Mouse (Mus musculus) lung, embryonic 14.5 days (tissue): ENCODE data around the gene Nadk. TPM values are rescaled to one million over a fixed set of nuclear protein-coding genes. Genes with fewer than 3 reads are reported as not detected.

Source experiments
- ATAC-seq: fragments of 200-750 bp; cut with Nextera tagmentation; 2 replicates; pipeline ENCODE4 v1.8.0; 2017; ENCODE audit warnings: mild to moderate bottlenecking, moderate TSS enrichment, moderate library complexity; ENCODE audit not compliant: insufficient read depth
- DNase-seq: peaks from one replicate; pipeline ENCODE4 v3.0.0-alpha.2; 2015
- H3K27ac ChIP-seq: fragments of 300-500 bp; sonication (generic); 2 replicates; pipeline ENCODE4 v1.5.1; 2014; ENCODE audit warnings: low read depth, mild to moderate bottlenecking, moderate library complexity
- H3K27me3 ChIP-seq: fragments of 300-500 bp; sonication (generic); 2 replicates; pipeline ENCODE4 v1.6.1; 2014; ENCODE audit warnings: low read length, control low read depth; ENCODE audit not compliant: insufficient read depth
- H3K36me3 ChIP-seq: fragments of 300-500 bp; sonication (generic); 2 replicates; pipeline ENCODE4 v1.6.1; 2014; ENCODE audit warnings: control low read depth; ENCODE audit not compliant: insufficient read depth
- H3K4me1 ChIP-seq: fragments of 300-500 bp; sonication (generic); 2 replicates; pipeline ENCODE4 v1.6.1; 2014; ENCODE audit warnings: antibody characterized with exemption, control low read depth; ENCODE audit not compliant: insufficient read depth
- H3K4me2 ChIP-seq: fragments of 300-500 bp; sonication (generic); 2 replicates; pipeline ENCODE4 v1.6.1; 2014; ENCODE audit warnings: mild to moderate bottlenecking
- H3K4me3 ChIP-seq: fragments of 300-500 bp; sonication (generic); 2 replicates; pipeline ENCODE4 v1.5.1; 2014; ENCODE audit warnings: low read depth, low read length
- H3K9ac ChIP-seq: fragments of 300-500 bp; sonication (generic); 2 replicates; pipeline ENCODE4 v1.6.1; 2014
- H3K9me3 ChIP-seq: fragments of 300-500 bp; sonication (generic); 2 replicates; pipeline ENCODE4 v1.6.1; 2016; ENCODE audit warnings: low read depth, low read length, control low read depth
- CTCF ChIP-seq: IDR thresholded peaks from 2 replicates; pipeline ENCODE4 v1.5.1; 2016; ENCODE audit warnings: antibody characterized with exemption, low read depth
- WGBS: fragments of 180-500 bp; shearing (Covaris S2); extraction: QIAGEN DNeasy Blood & Tissue Kit; methylation state at CpG from one replicate; pipeline ENCODE4 v1.1.7; 2014; 5-methylcytosine and 5-hydroxymethylcytosine counted together
- polyA plus RNA-seq: library from polyadenylated mRNA; unstranded; fragments of >200 nt; fragmentation: Nextera tagmentation; extraction: Ambion mirVana; gene quantifications from 2 replicates; pipeline ENCODE4 v1.2.1, GENCODE M21; 2014

Gene Nadk
- polyA plus RNA-seq, 1 experiment from 2014 or later = 90.5 TPM

- Histone ChIP-seq H3K4me1 (no peaks in the 10 kb centered on the region), H3K36me3 (peaks cover 88% of the 10 kb centered on the region), H3K9ac (no peak overlapping the region), H3K27ac (no peak overlapping the region), H3K9me3 (no peaks in the 10 kb centered on the region), H3K4me2 (no peak overlapping the region), H3K27me3 (no peaks in the 10 kb centered on the region), H3K4me3 (no peak overlapping the region)
- TF ChIP-seq CTCF = no peak
- ATAC-seq (no peak), DNase-seq (no peak)
- WGBS = 78% methylated on average over 2 of the region's 2 CpGs
These were observed 11.7 kb upstream of the Nadk start for GRCm38 (mm10) chr4:155550446-155550845.

DNA sequence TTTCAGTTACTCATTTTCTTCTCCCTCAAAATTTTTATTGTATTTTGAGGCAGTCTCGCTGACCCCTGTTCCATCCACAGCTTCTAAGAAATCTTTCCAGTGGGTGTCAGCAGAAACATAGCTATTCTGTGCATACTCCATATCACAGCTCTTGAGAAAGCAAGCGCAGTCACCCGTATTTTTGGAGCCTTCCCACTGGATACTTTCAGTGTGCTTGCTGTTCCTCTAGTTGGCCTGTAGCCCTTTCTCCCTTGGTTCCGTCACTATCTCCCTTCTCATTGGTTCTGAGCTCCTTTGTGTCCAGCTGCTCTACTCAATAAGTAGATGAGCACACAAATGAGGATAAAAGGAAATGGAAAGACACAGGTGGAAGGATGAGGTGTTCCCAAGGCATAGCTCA lies 11.1 kb upstream of the Nadk start:
- 91% methylated on average over 4 of the region's 4 CpGs for WGBS
- Histone ChIP-seq H3K9me3 (no peaks in the 10 kb centered on the region), H3K4me1 (no peaks in the 10 kb centered on the region), H3K4me2 (no peak overlapping the region), H3K4me3 (no peak overlapping the region), H3K27ac (no peak overlapping the region), H3K9ac (no peak overlapping the region), H3K36me3 (peaks cover 89% of the 10 kb centered on the region), H3K27me3 (no peaks in the 10 kb centered on the region)
- no peak for DNase-seq
- ATAC-seq = no peak
- no peak for TF ChIP-seq CTCF

- no peaks in the 10 kb centered on the region for H3K27me3 ChIP-seq
- H3K9me3 ChIP-seq = no peaks in the 10 kb centered on the region
- no peak for ATAC-seq
- H3K36me3 ChIP-seq = peaks cover 97% of the 10 kb centered on the region
- H3K4me1 ChIP-seq = no peaks in the 10 kb centered on the region
- H3K4me2 ChIP-seq = no peak overlapping the region
- DNase-seq = no peak
- WGBS = 92% methylated on average over 6 of the region's 6 CpGs
- H3K27ac ChIP-seq = no peak overlapping the region
- no peak overlapping the region for H3K4me3 ChIP-seq
- H3K9ac ChIP-seq = no peak overlapping the region
- TF ChIP-seq CTCF = no peak
These were observed 9.2 kb upstream of the Nadk start for GRCm38 (mm10) chr4:155552917-155553532.

DNA sequence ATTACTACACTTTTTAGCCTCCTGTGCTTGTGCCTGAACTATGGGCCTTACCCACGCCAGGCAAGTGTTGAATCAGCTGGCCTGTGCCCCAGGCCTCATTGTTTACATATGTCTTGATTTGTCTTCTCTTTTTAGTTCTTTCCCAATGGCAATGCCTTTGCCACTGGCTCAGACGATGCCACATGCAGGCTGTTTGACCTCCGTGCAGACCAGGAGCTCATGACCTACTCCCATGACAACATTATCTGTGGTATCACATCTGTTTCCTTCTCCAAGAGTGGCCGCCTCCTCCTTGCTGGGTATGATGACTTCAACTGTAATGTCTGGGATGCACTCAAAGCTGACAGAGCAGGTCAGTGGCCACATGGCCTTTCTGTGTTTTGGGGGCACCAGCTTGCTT lies 7.3 kb upstream of the Nadk start:
- Histone ChIP-seq H3K9me3 (no peaks in the 10 kb centered on the region), H3K36me3 (peaks cover 99% of the 10 kb centered on the region), H3K27ac (no peak overlapping the region), H3K4me3 (no peak overlapping the region), H3K27me3 (no peaks in the 10 kb centered on the region), H3K9ac (no peak overlapping the region), H3K4me2 (no peak overlapping the region), H3K4me1 (no peaks in the 10 kb centered on the region)
- DNase-seq (no peak), ATAC-seq (no peak)
- TF ChIP-seq CTCF = no peak
- WGBS = 60% methylated on average over 4 of the region's 4 CpGs

DNA sequence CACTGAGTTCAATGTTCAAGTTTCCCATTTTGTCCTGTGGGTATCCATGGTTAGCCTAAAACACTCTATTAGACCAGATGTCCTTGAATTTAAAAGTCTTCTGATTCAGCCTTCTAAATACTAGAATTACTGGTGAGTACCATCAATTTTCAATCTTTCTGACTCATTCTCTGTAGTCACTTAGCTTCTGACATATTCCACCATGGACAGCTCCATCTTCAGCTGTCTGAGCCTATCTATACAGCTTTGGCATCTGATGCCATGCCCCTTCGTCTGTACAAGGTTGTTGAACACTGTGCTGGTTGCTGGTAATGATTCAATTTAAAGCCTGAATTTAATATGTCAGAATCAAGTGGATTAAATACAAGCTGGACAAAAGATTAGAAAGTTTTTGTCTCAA lies 6.7 kb upstream of the Nadk start:
- H3K4me3 ChIP-seq = no peak overlapping the region
- 61% methylated on average over 1 of the region's 1 CpGs for WGBS
- peaks cover 3% of the 10 kb centered on the region for H3K4me1 ChIP-seq
- H3K27ac ChIP-seq = no peak overlapping the region
- no peak for ATAC-seq
- no peak overlapping the region for H3K9ac ChIP-seq
- H3K9me3 ChIP-seq = no peaks in the 10 kb centered on the region
- H3K4me2 ChIP-seq = no peak overlapping the region
- TF ChIP-seq CTCF = no peak
- no peaks in the 10 kb centered on the region for H3K27me3 ChIP-seq
- DNase-seq = no peak
- peaks cover 99% of the 10 kb centered on the region for H3K36me3 ChIP-seq

- Histone ChIP-seq H3K27ac (no peak overlapping the region), H3K4me1 (peaks cover 25% of the 10 kb centered on the region), H3K4me3 (no peak overlapping the region), H3K27me3 (no peaks in the 10 kb centered on the region), H3K9me3 (no peaks in the 10 kb centered on the region), H3K9ac (no peak overlapping the region), H3K36me3 (peaks cover 70% of the 10 kb centered on the region), H3K4me2 (no peak overlapping the region)
- TF ChIP-seq CTCF = no peak
- DNase-seq (peak; percentile 16), ATAC-seq (no peak)
- WGBS = 42% methylated on average over 6 of the region's 6 CpGs
These were observed 2.7 kb upstream of the Nadk start for GRCm38 (mm10) chr4:155559454-155559853.

GRCm38 (mm10) chr4:155560932-155561331 lies 1.2 kb upstream of the Nadk start:
- no peak for TF ChIP-seq CTCF
- DNase-seq (peak; percentile 28), ATAC-seq (no peak)
- Histone ChIP-seq H3K9me3 (no peaks in the 10 kb centered on the region), H3K4me2 (no peak overlapping the region), H3K27ac (peak overlapping the region; percentile 47; the same call in 1 of the 2 replicates), H3K4me1 (peaks cover 31% of the 10 kb centered on the region), H3K4me3 (no peak overlapping the region), H3K36me3 (peaks cover 55% of the 10 kb centered on the region), H3K9ac (no peak overlapping the region), H3K27me3 (no peaks in the 10 kb centered on the region)
- 40% methylated on average over 2 of the region's 2 CpGs for WGBS
